Mouse (Mus musculus) erythroblast, adult 5-6 weeks (primary cell): Measurements from ENCODE around the gene Prr5l. TPM values are rescaled to one million over a fixed set of nuclear protein-coding genes. Genes with fewer than 3 reads are reported as not detected.

Source experiments
- ATAC-seq: replicated peaks from 2 replicates; pipeline ENCODE4 v1.8.0; 2016; ENCODE audit warnings: moderate number of reproducible peaks, mild to moderate bottlenecking, moderate TSS enrichment, inconsistent platforms; ENCODE audit not compliant: poor library complexity, low FRiP score, severe bottlenecking
- total RNA-seq, 2 experiments: library from RNA; stranded (forward) in 1 of 2; stranded (reverse) in 1 of 2; fragments of 150-400 nt in 1 of 2; fragments of 200-764, 138-1000 nt in 1 of 2; gene quantifications; 2 replicates each; pipeline versions ENCODE4 v1.2.3 to v1.2.4; 2015 to 2017; ENCODE audit warnings: low replicate concordance in 2 of 2

The Prr5l gene
- total RNA-seq, 2 experiments from 2014 or later: 0.58 to 0.60 TPM

GRCm38 (mm10) chr2:101826186-101826707 is 56.6 kb downstream of the Prr5l start:
- ATAC-seq: no peak

- no peak for ATAC-seq
Observed at GRCm38 (mm10) chr2:101825226-101826120, 57.4 kb downstream of the Prr5l start.

- ATAC-seq: no peak
Observed at GRCm38 (mm10) chr2:101823821-101824220, 59.0 kb downstream of the Prr5l start.

- no peak for ATAC-seq
Observed at GRCm38 (mm10) chr2:101822785-101823184, 60.0 kb downstream of the Prr5l start.

GRCm38 (mm10) chr2:101820816-101821215 is 62.0 kb downstream of the Prr5l start:
- no peak for ATAC-seq

- no peak for ATAC-seq
Observed at GRCm38 (mm10) chr2:101818986-101819764, 63.7 kb downstream of the Prr5l start.

GRCm38 (mm10) chr2:101816646-101817308 is 66.0 kb downstream of the Prr5l start:
- ATAC-seq: no peak

GRCm38 (mm10) chr2:101815250-101815934 is 67.4 kb downstream of the Prr5l start:
- ATAC-seq: no peak

GRCm38 (mm10) chr2:101814272-101814625 is 68.6 kb downstream of the Prr5l start:
- no peak for ATAC-seq

GRCm38 (mm10) chr2:101813581-101814271 is 69.1 kb downstream of the Prr5l start:
- no peak for ATAC-seq

- no peak for ATAC-seq
Observed at GRCm38 (mm10) chr2:101811925-101812324, 70.9 kb downstream of the Prr5l start.

- ATAC-seq: no peak
Observed at GRCm38 (mm10) chr2:101810774-101811173, 72.1 kb downstream of the Prr5l start.

GRCm38 (mm10) chr2:101809640-101810305 is 73.1 kb downstream of the Prr5l start:
- ATAC-seq: no peak

- no peak for ATAC-seq
Observed at GRCm38 (mm10) chr2:101807756-101808155, 75.1 kb downstream of the Prr5l start.

- no peak for ATAC-seq
Observed at GRCm38 (mm10) chr2:101802240-101802639, 80.6 kb downstream of the Prr5l start.

- ATAC-seq: no peak
Observed at GRCm38 (mm10) chr2:101797901-101798250, 85.0 kb downstream of the Prr5l start.

- no peak for ATAC-seq
Observed at GRCm38 (mm10) chr2:101797166-101797900, 85.5 kb downstream of the Prr5l start.
